Mouse (Mus musculus): ENCODE data around the gene Tmem128.

DNA sequence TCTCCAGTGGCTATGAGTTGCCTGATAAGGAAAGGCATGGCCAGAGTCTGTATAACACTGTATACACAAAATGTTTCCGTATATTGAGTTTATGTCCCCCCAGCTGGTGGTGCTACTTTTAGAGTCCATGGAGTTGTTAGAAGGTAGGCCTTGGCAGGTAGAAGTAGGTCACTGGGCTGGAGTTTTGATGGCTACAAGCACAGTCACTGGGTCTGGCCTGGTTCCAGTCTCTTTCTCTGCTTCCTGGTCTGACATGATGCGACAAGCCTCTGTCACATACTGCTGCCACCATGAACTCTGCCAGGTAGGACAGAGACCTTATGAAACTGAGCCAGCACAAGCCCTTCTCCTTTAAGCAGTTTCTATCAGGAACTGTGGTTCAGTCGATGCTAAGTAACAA is 28.5 kb downstream of the Tmem128 start:
- no peak for TF ChIP-seq CTCF (IDR thresholded peaks at IDR 0.05; ENCODE audit: low read depth)
- no peak for TF ChIP-seq EP300 (IDR thresholded peaks at IDR 0.05; ENCODE audit: low read depth)
